Comparison of ENCODE assay signal across 10 mouse cellular contexts in genomic region chr4:141952824-141953223, GRCm38 (mm10).
A peak's percentile ranks its signal among the peaks of the same experiment; 100 is the strongest.
DNase-seq lines count a peak whose midpoint lies in the region; ATAC-seq and TF ChIP-seq lines count a peak whose summit lies in the region.
"Had no signal": no experiment of that assay in that cellular context is flagged by ENCODE, and none has a peak within 500 bp of the region (broad histone marks: within the 10 kb centered on the region; RNA-seq: fewer than 3 reads in every experiment).

No protein-coding gene starts in this region.

- no peaks in the 10 kb centered on the region for H3K79me2 ChIP-seq in macrophage (ENCODE audit: inconsistent target)

- H3K9me3 ChIP-seq in forebrain, embryonic 12.5 days: no peaks in the 10 kb centered on the region
- H3K9me3 ChIP-seq in forebrain, embryonic 10.5 days: no peaks in the 10 kb centered on the region
- H3K9me3 ChIP-seq: limb, embryonic 13.5 days had no signal

- H3K4me1 ChIP-seq in forebrain, embryonic 12.5 days: peaks cover 5% of the 10 kb centered on the region; the same call in 1 of the 2 replicates
- H3K4me1 ChIP-seq in forebrain, embryonic 10.5 days: peaks cover 6% of the 10 kb centered on the region
- peaks cover 1% of the 10 kb centered on the region; the same call in 1 of the 2 replicates for H3K4me1 ChIP-seq in bone marrow, adult 2 months (ENCODE audit: control insufficient read depth, insufficient read depth, low read length)

- TF ChIP-seq POLR2A in bone marrow, adult 2 months (IDR thresholded peaks at IDR 0.05; ENCODE audit: borderline replicate concordance, control insufficient read depth, low read depth, low read length): no peak

- H3K4me3 ChIP-seq in forebrain, embryonic 12.5 days (replicated peaks): no peak overlapping the region
- no peak overlapping the region for H3K4me3 ChIP-seq in forebrain, embryonic 10.5 days
- no peak overlapping the region for H3K4me3 ChIP-seq in bone marrow, adult 2 months (replicated peaks; ENCODE audit: control insufficient read depth, low read depth, low read length)
- H3K4me3 ChIP-seq in macrophage (ENCODE audit: inconsistent target): no peak overlapping the region
- H3K4me3 ChIP-seq: limb, embryonic 13.5 days had no signal

- TF ChIP-seq CTCF in bone marrow, adult 2 months (IDR thresholded peaks at IDR 0.05; ENCODE audit: control insufficient read depth, insufficient read depth, low read length): no peak

- 76% methylated on average over 5 of the region's 5 CpGs for WGBS in forebrain, embryonic 12.5 days
- WGBS in forebrain, embryonic 10.5 days: 81% methylated on average over 5 of the region's 5 CpGs
- WGBS in bone marrow, adult 2 months: 25% methylated on average over 5 of the region's 5 CpGs
- 27% methylated on average over 5 of the region's 5 CpGs for WGBS in macrophage (ENCODE audit: missing documents)

- intact Hi-C loops in left cerebral cortex, postnatal 25 days (cut with DNase I): loop anchor here (2.0 kb wide), 1 partner anchor 78 kb away; the partner anchor contains the start of gene Efhd2

- no peak for DNase-seq in forebrain, embryonic 10.5 days (ENCODE audit: extremely low spot score, low spot score)
- DNase-seq in left cerebral cortex, postnatal 25 days (ENCODE audit: low spot score in 2 of 2): peak; percentile 18 to 68
- DNase-seq in left cerebral cortex, adult 11 months (ENCODE audit: low spot score): no peak
- DNase-seq in thymus, postnatal 0 days (ENCODE audit: low spot score): no peak
- no peak for DNase-seq in thymus, postnatal 10 days (ENCODE audit: low spot score in 2 of 2)
- DNase-seq: gastrocnemius, postnatal 10 days had no signal

- no peak for ATAC-seq in forebrain, embryonic 12.5 days (ENCODE audit: low FRiP score)

- peaks cover 3% of the 10 kb centered on the region; the same call in 1 of the 2 replicates for H3K27me3 ChIP-seq in forebrain, embryonic 12.5 days
- no peaks in the 10 kb centered on the region; the same call in 1 of the 2 replicates for H3K27me3 ChIP-seq in forebrain, embryonic 10.5 days (ENCODE audit: poor library complexity, severe bottlenecking)

- H3K27ac ChIP-seq in forebrain, embryonic 12.5 days: 0 out of 2 replicates have a peak overlapping the region, but pooled peaks have one; percentile 9
- no peak overlapping the region for H3K27ac ChIP-seq in forebrain, embryonic 10.5 days
- H3K27ac ChIP-seq in bone marrow, adult 2 months (ENCODE audit: control insufficient read depth, insufficient read depth, low read depth, low read length, poor library complexity): peak overlapping the region; percentile 21; the same call in 1 of the 2 replicates
- H3K27ac ChIP-seq in macrophage: peak overlapping the region; percentile 98
- H3K27ac ChIP-seq: limb, embryonic 13.5 days had no signal

- no peak overlapping the region for H3K4me2 ChIP-seq in forebrain, embryonic 12.5 days
- H3K4me2 ChIP-seq: limb, embryonic 13.5 days had no signal

- H3K9ac ChIP-seq in forebrain, embryonic 12.5 days: no peak overlapping the region
- H3K9ac ChIP-seq: limb, embryonic 13.5 days had no signal

- H3K36me3 ChIP-seq in forebrain, embryonic 12.5 days (replicated peaks): no peaks in the 10 kb centered on the region
- H3K36me3 ChIP-seq in forebrain, embryonic 10.5 days (replicated peaks): no peaks in the 10 kb centered on the region
- no peaks in the 10 kb centered on the region for H3K36me3 ChIP-seq in macrophage (ENCODE audit: inconsistent target)
- H3K36me3 ChIP-seq: limb, embryonic 13.5 days had no signal

Comparison
In these comparisons a context has a peak if more than half of its experiments do, and no peak if none do; other contexts are left out.
1. DNase-seq: peak in left cerebral cortex, postnatal 25 days (2 of 2); none in forebrain, embryonic 10.5 days (single experiment), left cerebral cortex, adult 11 months (single experiment), thymus, postnatal 0 days (single experiment) and thymus, postnatal 10 days (0 of 2).